Mouse (Mus musculus): Measurements from ENCODE around the gene Rdh16. TPM values are rescaled to one million over a fixed set of nuclear protein-coding genes. Genes with fewer than 3 reads are reported as not detected.
"Not testable (repeated sequence)": the region's sequence is repeated elsewhere in the genome, so short reads cannot be mapped to it uniquely, and the experiment has no call there.

The Rdh16 gene
- polyA plus RNA-seq, 2 experiments, result 0.06 TPM; not detected in 1

DNA sequence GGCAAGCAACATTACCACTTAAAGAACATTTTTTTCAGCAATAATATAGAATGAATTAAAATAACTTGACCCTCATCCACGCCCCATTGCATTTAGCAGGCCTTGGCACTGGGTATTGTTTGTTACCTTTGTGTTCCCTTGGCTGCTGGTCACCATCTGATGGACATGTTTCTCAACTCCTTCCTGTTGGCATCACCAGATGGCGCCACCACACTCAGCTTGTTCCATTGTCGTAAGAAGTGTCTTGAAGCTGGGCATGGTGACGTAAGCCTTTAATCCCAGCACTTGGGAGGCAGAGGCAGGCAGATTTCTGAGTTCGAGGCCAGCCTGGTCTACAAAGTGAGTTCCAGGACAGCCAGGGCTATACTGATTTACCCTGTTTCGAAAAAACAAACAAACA is 24.4 kb downstream of the Rdh16 start:
- Histone ChIP-seq H3K36me3 (ENCODE audit: control insufficient read depth, insufficient read depth, low read length) (no peaks in the 10 kb centered on the region), H3K4me2 (replicated peaks; ENCODE audit: low read depth, low read length, severe bottlenecking) (no peak overlapping the region), H3K27me3 (ENCODE audit: control insufficient read depth, insufficient read depth, low read length) (no peaks in the 10 kb centered on the region), H3K9ac (ENCODE audit: low read depth, low read length, severe bottlenecking) (no peak overlapping the region), H3K4me1 (ENCODE audit: control insufficient read depth, insufficient read depth, low read length) (no peaks in the 10 kb centered on the region), H3K4me3 (replicated peaks; ENCODE audit: low read length) (no peak overlapping the region), H3K9me3 (ENCODE audit: control insufficient read depth, low read length) (no peaks in the 10 kb centered on the region), H3K27ac (replicated peaks; ENCODE audit: low read depth, low read length) (no peak overlapping the region)
- no peak for TF ChIP-seq POLR2A (IDR thresholded peaks at IDR 0.05; ENCODE audit: borderline replicate concordance, extremely low read depth, insufficient read depth, insufficient read length)
- ATAC-seq (ENCODE audit: low FRiP score, low read depth) (no peak), DNase-seq (ENCODE audit: low spot score) (no peak)
- 76% methylated on average over 6 of the region's 6 CpGs for WGBS

DNA sequence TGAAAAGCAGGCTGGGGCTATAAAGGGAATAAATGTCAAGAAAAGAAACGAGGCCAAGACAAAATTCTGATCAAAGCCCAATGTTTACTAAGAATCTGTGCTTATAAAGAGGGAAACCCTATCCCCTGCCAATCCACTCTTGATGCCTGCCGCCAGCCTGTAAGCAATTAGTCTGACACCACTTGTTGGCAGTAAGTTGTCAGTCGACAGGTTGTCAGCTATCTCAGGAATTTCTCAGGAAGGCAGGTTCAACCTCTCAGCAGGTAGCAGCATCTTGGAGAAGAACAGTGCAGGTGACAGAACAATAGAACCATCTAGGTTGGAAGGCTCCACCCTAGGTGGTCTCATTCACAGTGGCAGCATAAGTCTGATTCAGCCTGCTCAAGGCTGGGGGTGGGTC is 28.2 kb downstream of the Rdh16 start:
- Histone ChIP-seq H3K9ac (ENCODE audit: low read depth, low read length, severe bottlenecking) (no peak overlapping the region), H3K9me3 (ENCODE audit: control insufficient read depth, low read length) (no peaks in the 10 kb centered on the region), H3K4me1 (ENCODE audit: control insufficient read depth, insufficient read depth, low read length) (no peaks in the 10 kb centered on the region), H3K36me3 (ENCODE audit: control insufficient read depth, insufficient read depth, low read length) (no peaks in the 10 kb centered on the region), H3K27ac (replicated peaks; ENCODE audit: low read depth, low read length) (no peak overlapping the region), H3K4me2 (replicated peaks; ENCODE audit: low read depth, low read length, severe bottlenecking) (no peak overlapping the region), H3K27me3 (ENCODE audit: control insufficient read depth, insufficient read depth, low read length) (no peaks in the 10 kb centered on the region), H3K4me3 (replicated peaks; ENCODE audit: low read length) (no peak overlapping the region)
- no peak for TF ChIP-seq POLR2A (IDR thresholded peaks at IDR 0.05; ENCODE audit: borderline replicate concordance, extremely low read depth, insufficient read depth, insufficient read length)
- WGBS, result 58% methylated on average over 3 of the region's 3 CpGs
- DNase-seq (ENCODE audit: low spot score) (no peak), ATAC-seq (ENCODE audit: low FRiP score, low read depth) (no peak)

- ATAC-seq (ENCODE audit: low FRiP score, low read depth); H3K36me3 ChIP-seq (ENCODE audit: control insufficient read depth, insufficient read depth, low read length); H3K9ac ChIP-seq (ENCODE audit: low read depth, low read length, severe bottlenecking); H3K4me3 ChIP-seq (replicated peaks; ENCODE audit: low read length); H3K9me3 ChIP-seq (ENCODE audit: control insufficient read depth, low read length); H3K27me3 ChIP-seq (ENCODE audit: control insufficient read depth, insufficient read depth, low read length); H3K27ac ChIP-seq (replicated peaks; ENCODE audit: low read depth, low read length); H3K4me1 ChIP-seq (ENCODE audit: control insufficient read depth, insufficient read depth, low read length); H3K4me2 ChIP-seq (replicated peaks; ENCODE audit: low read depth, low read length, severe bottlenecking); DNase-seq (ENCODE audit: low spot score): not testable (repeated sequence)
- WGBS, result 95% methylated on average over 1 of the region's 1 CpGs
Measured at GRCm38 (mm10) chr10:127834186-127834585, 33.2 kb downstream of the Rdh16 start.

DNA sequence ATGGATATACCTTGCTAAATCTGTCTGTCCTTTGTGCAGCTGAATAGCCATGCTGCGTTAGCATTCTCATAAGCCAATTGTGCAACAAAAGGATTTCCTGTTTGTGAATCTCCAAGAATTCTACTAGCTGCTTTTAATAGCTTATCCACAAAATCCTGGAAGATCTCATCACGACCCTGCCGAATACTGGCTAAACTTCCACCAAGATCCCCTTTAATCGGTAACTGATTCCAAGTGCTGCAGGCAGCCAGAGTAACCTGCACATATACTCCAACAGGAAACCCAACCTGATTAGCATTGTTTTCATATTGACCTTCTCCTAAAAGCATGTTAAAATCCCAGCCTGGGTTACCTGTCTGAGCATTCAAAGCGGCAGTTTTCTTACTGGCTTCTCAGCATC is 34.3 kb downstream of the Rdh16 start:
- no peak overlapping the region for H3K27ac ChIP-seq (replicated peaks; ENCODE audit: low read depth, low read length)
- H3K4me2 ChIP-seq (replicated peaks; ENCODE audit: low read depth, low read length, severe bottlenecking), result no peak overlapping the region
- H3K4me3 ChIP-seq (replicated peaks; ENCODE audit: low read length), result no peak overlapping the region
- no peaks in the 10 kb centered on the region for H3K9me3 ChIP-seq (ENCODE audit: control insufficient read depth, low read length)
- DNase-seq (ENCODE audit: low spot score) (no peak), ATAC-seq (ENCODE audit: low FRiP score, low read depth) (no peak)
- WGBS, result 87% methylated on average over 5 of the region's 5 CpGs
- TF ChIP-seq POLR2A (IDR thresholded peaks at IDR 0.05; ENCODE audit: borderline replicate concordance, extremely low read depth, insufficient read depth, insufficient read length), result no peak
- no peaks in the 10 kb centered on the region for H3K4me1 ChIP-seq (ENCODE audit: control insufficient read depth, insufficient read depth, low read length)
- H3K9ac ChIP-seq (ENCODE audit: low read depth, low read length, severe bottlenecking), result no peak overlapping the region
- no peaks in the 10 kb centered on the region for H3K36me3 ChIP-seq (ENCODE audit: control insufficient read depth, insufficient read depth, low read length)
- H3K27me3 ChIP-seq (ENCODE audit: control insufficient read depth, insufficient read depth, low read length), result no peaks in the 10 kb centered on the region

GRCm38 (mm10) chr10:127837793-127838192 is 36.8 kb downstream of the Rdh16 start:
- H3K4me3 ChIP-seq (replicated peaks; ENCODE audit: low read length); H3K4me2 ChIP-seq (replicated peaks; ENCODE audit: low read depth, low read length, severe bottlenecking); H3K9ac ChIP-seq (ENCODE audit: low read depth, low read length, severe bottlenecking); H3K27ac ChIP-seq (replicated peaks; ENCODE audit: low read depth, low read length); H3K27me3 ChIP-seq (ENCODE audit: control insufficient read depth, insufficient read depth, low read length); DNase-seq (ENCODE audit: low spot score); H3K36me3 ChIP-seq (ENCODE audit: control insufficient read depth, insufficient read depth, low read length); H3K9me3 ChIP-seq (ENCODE audit: control insufficient read depth, low read length); ATAC-seq (ENCODE audit: low FRiP score, low read depth); H3K4me1 ChIP-seq (ENCODE audit: control insufficient read depth, insufficient read depth, low read length): not testable (repeated sequence)
- WGBS, result 88% methylated on average over 5 of the region's 5 CpGs

GRCm38 (mm10) chr10:127838539-127838938 is 37.6 kb downstream of the Rdh16 start:
- Histone ChIP-seq H3K9ac (ENCODE audit: low read depth, low read length, severe bottlenecking) (no peak overlapping the region), H3K4me3 (replicated peaks; ENCODE audit: low read length) (no peak overlapping the region), H3K4me2 (replicated peaks; ENCODE audit: low read depth, low read length, severe bottlenecking) (no peak overlapping the region), H3K27me3 (ENCODE audit: control insufficient read depth, insufficient read depth, low read length) (no peaks in the 10 kb centered on the region), H3K9me3 (ENCODE audit: control insufficient read depth, low read length) (no peaks in the 10 kb centered on the region), H3K4me1 (ENCODE audit: control insufficient read depth, insufficient read depth, low read length) (no peaks in the 10 kb centered on the region), H3K36me3 (ENCODE audit: control insufficient read depth, insufficient read depth, low read length) (no peaks in the 10 kb centered on the region), H3K27ac (replicated peaks; ENCODE audit: low read depth, low read length) (no peak overlapping the region)
- DNase-seq (ENCODE audit: low spot score) (no peak), ATAC-seq (ENCODE audit: low FRiP score, low read depth) (no peak)
- 87% methylated on average over 2 of the region's 2 CpGs for WGBS
- TF ChIP-seq POLR2A (IDR thresholded peaks at IDR 0.05; ENCODE audit: borderline replicate concordance, extremely low read depth, insufficient read depth, insufficient read length), result no peak

Data from limb, embryonic 14.5 days (tissue).